Mouse (Mus musculus) hindbrain, embryonic 11.5 days (tissue): ENCODE measurements around the gene Spib. TPM values are rescaled to one million over a fixed set of nuclear protein-coding genes. Genes with fewer than 3 reads are reported as not detected.

Experiments
- ATAC-seq: fragments of 200-750 bp; cut with Nextera tagmentation; 2 replicates; pipeline ENCODE4 v1.8.0; 2017; ENCODE audit warnings: mild to moderate bottlenecking, moderate TSS enrichment, moderate library complexity; ENCODE audit not compliant: low FRiP score
- DNase-seq: peaks from one replicate; pipeline ENCODE4 v3.0.0-alpha.2; 2015; ENCODE audit warnings: low spot score
- H3K27ac ChIP-seq: fragments of 300-500 bp; sonication (generic); 2 replicates; pipeline ENCODE4 v1.5.1; 2014; ENCODE audit warnings: mild to moderate bottlenecking, low read depth, low read length
- H3K27me3 ChIP-seq: fragments of 300-500 bp; sonication (generic); 2 replicates; pipeline ENCODE4 v1.6.1; 2014; ENCODE audit warnings: mild to moderate bottlenecking, low read length, moderate library complexity, mixed read lengths; ENCODE audit not compliant: control insufficient read depth, insufficient read depth
- H3K36me3 ChIP-seq: fragments of 300-500 bp; sonication (generic); 2 replicates; pipeline ENCODE4 v1.6.1; 2014; ENCODE audit warnings: mild to moderate bottlenecking, low read length, moderate library complexity, mixed read lengths; ENCODE audit not compliant: control insufficient read depth, insufficient read depth
- H3K4me1 ChIP-seq: fragments of 300-500 bp; sonication (generic); replicated peaks from 2 replicates; pipeline ENCODE4 v1.6.1; 2014; ENCODE audit warnings: low read length, mixed read lengths; ENCODE audit not compliant: control insufficient read depth, insufficient read depth
- H3K4me2 ChIP-seq: fragments of 300-500 bp; sonication (generic); replicated peaks from 2 replicates; pipeline ENCODE4 v1.6.1; 2014; ENCODE audit warnings: mild to moderate bottlenecking, low read depth, low read length
- H3K4me3 ChIP-seq: fragments of 300-500 bp; sonication (generic); 2 replicates; pipeline ENCODE4 v1.5.1; 2014; ENCODE audit warnings: low read depth, low read length
- H3K9ac ChIP-seq: fragments of 300-500 bp; sonication (generic); 2 replicates; pipeline ENCODE4 v1.6.1; 2014; ENCODE audit warnings: low read depth, low read length
- H3K9me3 ChIP-seq: fragments of 300-500 bp; sonication (generic); 2 replicates; pipeline ENCODE4 v1.6.1; 2016; ENCODE audit warnings: low read length; ENCODE audit not compliant: control insufficient read depth
- WGBS: fragments of 180-500 bp; shearing (Covaris S2); extraction: QIAGEN DNeasy Blood & Tissue Kit; methylation state at CpG from one replicate; pipeline ENCODE4 v1.1.7; 2014; 5-methylcytosine and 5-hydroxymethylcytosine counted together
- polyA plus RNA-seq: library from polyadenylated mRNA; unstranded; fragments of >200 nt; fragmentation: Nextera tagmentation; extraction: Ambion mirVana; gene quantifications from 2 replicates; pipeline ENCODE4 v1.2.1, GENCODE M21; 2014

Gene Spib
- polyA plus RNA-seq, 1 experiment from 2014 or later = not detected

- H3K27me3 ChIP-seq = no peaks in the 10 kb centered on the region
- 73% methylated on average over 22 of the region's 22 CpGs for WGBS
- no peak overlapping the region for H3K27ac ChIP-seq
- H3K4me1 ChIP-seq = peaks cover 7% of the 10 kb centered on the region; the same call in 1 of the 2 replicates
- H3K9ac ChIP-seq = no peak overlapping the region
- DNase-seq (no peak), ATAC-seq (no peak)
- no peak overlapping the region for H3K4me2 ChIP-seq
- peaks cover 6% of the 10 kb centered on the region; the same call in 1 of the 2 replicates for H3K36me3 ChIP-seq
- H3K4me3 ChIP-seq = no peak overlapping the region
- H3K9me3 ChIP-seq = no peaks in the 10 kb centered on the region
Observed at GRCm38 (mm10) chr7:44551731-44552130, 19.9 kb upstream of the Spib start.

DNA sequence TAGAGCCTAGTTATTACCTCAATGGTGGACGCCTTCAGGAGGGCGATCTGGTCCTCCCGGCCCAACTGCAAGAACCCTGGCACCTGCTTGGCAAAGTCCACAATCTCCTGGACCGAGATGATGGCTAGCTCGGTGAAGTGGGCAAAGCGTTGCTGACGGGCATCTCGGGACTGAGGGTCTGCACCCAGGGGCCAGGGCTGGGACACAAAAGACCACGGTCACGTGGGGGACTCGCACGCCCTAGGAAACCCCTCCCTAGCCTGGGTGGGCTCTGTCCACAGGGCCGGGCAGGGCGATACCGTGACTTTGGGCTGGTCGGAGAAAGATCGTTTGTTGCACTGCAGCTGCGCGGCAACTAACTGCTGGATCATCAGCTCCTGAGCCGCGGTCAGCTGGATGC, 19.4 kb upstream of the Spib start:
- Histone ChIP-seq H3K4me3 (no peak overlapping the region), H3K9ac (no peak overlapping the region), H3K27ac (no peak overlapping the region), H3K36me3 (peaks cover 6% of the 10 kb centered on the region; the same call in 1 of the 2 replicates), H3K4me2 (no peak overlapping the region), H3K4me1 (peaks cover 7% of the 10 kb centered on the region; the same call in 1 of the 2 replicates), H3K9me3 (no peaks in the 10 kb centered on the region), H3K27me3 (no peaks in the 10 kb centered on the region)
- DNase-seq (no peak), ATAC-seq (no peak)
- 95% methylated on average over 21 of the region's 21 CpGs for WGBS

DNA sequence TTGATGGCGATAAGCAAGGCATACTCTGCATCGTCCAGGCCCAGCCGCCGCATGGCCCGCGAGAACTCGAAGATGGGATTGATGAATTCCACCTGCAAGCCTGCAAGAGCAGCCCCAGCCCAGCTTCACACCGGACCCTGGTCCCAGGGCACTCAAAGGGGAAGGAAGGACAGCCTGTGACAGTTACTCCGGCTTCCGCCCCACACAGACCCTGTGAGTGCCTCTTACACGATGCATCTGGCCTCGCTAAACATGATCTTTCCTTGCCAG, 18.5 kb upstream of the Spib start:
- H3K4me1 ChIP-seq = peaks cover 7% of the 10 kb centered on the region; the same call in 1 of the 2 replicates
- no peaks in the 10 kb centered on the region for H3K9me3 ChIP-seq
- peaks cover 6% of the 10 kb centered on the region; the same call in 1 of the 2 replicates for H3K36me3 ChIP-seq
- DNase-seq = no peak
- no peak overlapping the region for H3K4me3 ChIP-seq
- 96% methylated on average over 12 of the region's 12 CpGs for WGBS
- no peak overlapping the region for H3K27ac ChIP-seq
- H3K4me2 ChIP-seq = no peak overlapping the region
- ATAC-seq = no peak
- H3K27me3 ChIP-seq = no peaks in the 10 kb centered on the region
- no peak overlapping the region for H3K9ac ChIP-seq

GRCm38 (mm10) chr7:44549621-44550408, 17.9 kb upstream of the Spib start:
- Histone ChIP-seq H3K4me1 (peaks cover 7% of the 10 kb centered on the region; the same call in 1 of the 2 replicates), H3K27ac (no peak overlapping the region), H3K9me3 (no peaks in the 10 kb centered on the region), H3K9ac (no peak overlapping the region), H3K4me3 (no peak overlapping the region), H3K36me3 (peaks cover 6% of the 10 kb centered on the region; the same call in 1 of the 2 replicates), H3K27me3 (no peaks in the 10 kb centered on the region), H3K4me2 (no peak overlapping the region)
- ATAC-seq (no peak), DNase-seq (no peak)
- 96% methylated on average over 23 of the region's 23 CpGs for WGBS

GRCm38 (mm10) chr7:44548497-44549087, 16.7 kb upstream of the Spib start, which contains the start of gene Pold1:
TSS of gene Pold1 (minus strand) at chr7:44548849.
- peak; percentile 90 for ATAC-seq
- peaks cover 7% of the 10 kb centered on the region; the same call in 1 of the 2 replicates for H3K4me1 ChIP-seq
- H3K27ac ChIP-seq = peak within 1 kb of the TSS; percentile 31
- peak within 1 kb of the TSS; percentile 51 for H3K9ac ChIP-seq
- H3K36me3 ChIP-seq = peaks cover 6% of the 10 kb centered on the region; the same call in 1 of the 2 replicates
- under 1% methylated on average over 43 of the region's 43 CpGs for WGBS
- H3K4me3 ChIP-seq = peak within 1 kb of the TSS; percentile 53
- H3K27me3 ChIP-seq = no peaks in the 10 kb centered on the region
- peak within 1 kb of the TSS; percentile 86 for H3K4me2 ChIP-seq
- H3K9me3 ChIP-seq = no peaks in the 10 kb centered on the region
- DNase-seq = peak; percentile 100

- DNase-seq = no peak
- H3K36me3 ChIP-seq = peaks cover 6% of the 10 kb centered on the region; the same call in 1 of the 2 replicates
Observed at GRCm38 (mm10) chr7:44547725-44548124, 15.9 kb upstream of the Spib start.

GRCm38 (mm10) chr7:44547041-44547440, 15.2 kb upstream of the Spib start:
- Histone ChIP-seq H3K9ac (no peak overlapping the region), H3K36me3 (peaks cover 6% of the 10 kb centered on the region; the same call in 1 of the 2 replicates), H3K4me1 (0 out of 2 replicates have a peak, but pooled peaks cover 3% of the 10 kb centered on the region), H3K27ac (no peak overlapping the region), H3K27me3 (no peaks in the 10 kb centered on the region), H3K4me3 (no peak overlapping the region), H3K9me3 (no peaks in the 10 kb centered on the region), H3K4me2 (no peak overlapping the region; the same call in 1 of the 2 replicates)
- ATAC-seq (no peak), DNase-seq (no peak)
- 98% methylated on average over 13 of the region's 13 CpGs for WGBS

More at GRCm38 (mm10) chr7:44547725-44548124, 15.9 kb upstream of the Spib start:
- Histone ChIP-seq H3K4me2 (peak overlapping the region; percentile 86), H3K9me3 (no peaks in the 10 kb centered on the region), H3K4me1 (peaks cover 6% of the 10 kb centered on the region; the same call in 1 of the 2 replicates), H3K27me3 (no peaks in the 10 kb centered on the region), H3K4me3 (peak overlapping the region; percentile 53), H3K9ac (peak overlapping the region; percentile 51), H3K27ac (no peak overlapping the region)
- ATAC-seq = no peak
- WGBS = 24% methylated on average over 5 of the region's 5 CpGs

DNA sequence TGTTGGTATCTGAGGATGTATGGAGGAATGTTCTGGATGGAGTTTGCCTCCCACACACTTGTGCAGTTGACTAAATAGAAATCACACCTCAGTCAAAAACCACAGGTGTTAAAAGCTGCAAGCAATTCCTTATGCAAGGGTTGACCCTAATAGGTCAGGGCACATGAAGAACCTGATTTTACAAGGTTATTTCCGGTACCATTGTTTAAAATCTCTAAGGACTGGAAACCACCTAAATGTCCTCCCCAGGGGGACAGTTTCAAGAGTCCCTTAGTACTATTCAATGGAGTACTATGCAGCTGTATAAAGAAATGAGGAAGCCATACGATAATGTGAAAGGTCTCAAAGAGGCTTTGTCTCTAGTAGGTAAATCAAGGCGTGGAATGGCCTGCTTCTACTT, 14.4 kb upstream of the Spib start:
- no peak overlapping the region for H3K9ac ChIP-seq
- no peaks in the 10 kb centered on the region for H3K9me3 ChIP-seq
- no peak overlapping the region for H3K4me2 ChIP-seq
- H3K27me3 ChIP-seq = no peaks in the 10 kb centered on the region
- ATAC-seq (no peak), DNase-seq (no peak)
- no peak overlapping the region for H3K4me3 ChIP-seq
- WGBS = 97% methylated on average over 3 of the region's 3 CpGs
- H3K4me1 ChIP-seq = 0 out of 2 replicates have a peak, but pooled peaks cover 3% of the 10 kb centered on the region
- no peak overlapping the region for H3K27ac ChIP-seq
- H3K36me3 ChIP-seq = peaks cover 6% of the 10 kb centered on the region; the same call in 1 of the 2 replicates
